ENCODE assay signal across 12 mouse cellular contexts in the genomic region with DNA sequence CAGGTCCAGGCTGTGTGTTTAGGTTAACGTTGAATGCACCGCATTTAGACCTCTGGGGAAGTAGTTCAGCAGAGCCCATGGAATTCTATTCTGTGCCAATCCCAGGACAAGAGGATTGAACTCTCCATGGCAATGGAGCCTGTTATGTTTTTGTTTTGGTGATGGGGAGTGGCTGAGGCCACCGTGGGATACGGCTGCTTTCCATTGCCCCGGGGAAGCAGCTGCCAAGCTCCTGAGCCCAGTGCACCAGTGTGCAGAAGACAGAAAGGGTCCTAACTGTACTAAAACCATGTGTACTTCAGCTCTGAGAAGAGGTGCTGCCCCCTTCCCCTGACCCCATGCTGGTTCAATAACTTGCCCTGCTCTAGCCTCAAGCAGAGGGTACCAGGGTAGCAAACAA. TPM values are rescaled to one million over a fixed set of nuclear protein-coding genes. Genes with fewer than 3 reads are reported as not detected.
A peak's percentile ranks its signal among the peaks of the same experiment; 100 is the strongest.
DNase-seq lines count a peak whose midpoint lies in the region; ATAC-seq and TF ChIP-seq lines count a peak whose summit lies in the region.
"Had no signal": no experiment of that assay in that cellular context is flagged by ENCODE, and none has a peak within 500 bp of the region (broad histone marks: within the 10 kb centered on the region; RNA-seq: fewer than 3 reads in every experiment).

No protein-coding gene starts in this region.

- H3K4me1 ChIP-seq in heart, embryonic 10.5 days, result peaks cover 100% of the 10 kb centered on the region
- H3K4me1 ChIP-seq in hindbrain, postnatal 0 days (ENCODE audit: insufficient read depth, low read length), result 0 out of 2 replicates have a peak, but pooled peaks cover 5% of the 10 kb centered on the region

- no peak for TF ChIP-seq CTCF in layer of hippocampus, adult 2 months (conservative IDR thresholded peaks at IDR 0.05)
- no peak for TF ChIP-seq CTCF in brain, embryonic 14.5 days (IDR thresholded peaks at IDR 0.05; ENCODE audit: borderline replicate concordance, extremely low read depth, insufficient read depth, insufficient read length)
- TF ChIP-seq CTCF in hindbrain, postnatal 0 days (IDR thresholded peaks at IDR 0.05; ENCODE audit: low read depth), result no peak

- peak; percentile 45; the same call in 1 of the 2 replicates for ATAC-seq in hindbrain, postnatal 0 days

- 51% methylated on average over 5 of the region's 5 CpGs for WGBS in heart, embryonic 10.5 days
- WGBS in hindbrain, postnatal 0 days, result 17% methylated on average over 5 of the region's 5 CpGs

- no peaks in the 10 kb centered on the region for H3K27me3 ChIP-seq in heart, embryonic 10.5 days (ENCODE audit: insufficient read depth, poor library complexity, severe bottlenecking)
- no peaks in the 10 kb centered on the region for H3K27me3 ChIP-seq in hindbrain, postnatal 0 days (ENCODE audit: insufficient read depth, low read length)

- no peak overlapping the region for H3K4me2 ChIP-seq in hindbrain, postnatal 0 days (ENCODE audit: low read depth, low read length)

- H3K4me3 ChIP-seq in layer of hippocampus, adult 2 months, result no peak overlapping the region
- no peak overlapping the region for H3K4me3 ChIP-seq in heart, embryonic 10.5 days
- H3K4me3 ChIP-seq in hindbrain, postnatal 0 days (ENCODE audit: low read length), result no peak overlapping the region

- peaks cover 55% of the 10 kb centered on the region for H3K36me3 ChIP-seq in heart, embryonic 10.5 days
- no peaks in the 10 kb centered on the region for H3K36me3 ChIP-seq in hindbrain, postnatal 0 days (ENCODE audit: insufficient read depth, low read length)

- DNase-seq in layer of hippocampus, adult 2 months (ENCODE audit: low spot score in 2 of 2), result no peak
- DNase-seq in layer of hippocampus, adult 18-20 months (ENCODE audit: low spot score in 2 of 2), result no peak
- peak; percentile 84 for DNase-seq in brain, embryonic 14.5 days (ENCODE audit: low read depth)
- no peak for DNase-seq in heart, embryonic 10.5 days (ENCODE audit: low spot score)
- peak; percentile 51 for DNase-seq in hindbrain, postnatal 0 days (ENCODE audit: low spot score)
- no peak for DNase-seq in gastrocnemius, adult 8-10 months (ENCODE audit: low spot score in 2 of 2)
- DNase-seq in kidney, postnatal 36 days, result no peak
- no peak for DNase-seq in layer of hippocampus, postnatal 36 days
- DNase-seq: cerebellum, adult 8-10 months; gastrocnemius, postnatal 36 days; kidney, adult 18-20 months; layer of hippocampus, adult 9-11 months had no signal

- no peak for TF ChIP-seq POLR2A in brain, embryonic 14.5 days (IDR thresholded peaks at IDR 0.05; ENCODE audit: borderline replicate concordance, extremely low read depth, insufficient read depth, insufficient read length, poor library complexity, severe bottlenecking)

- H3K9ac ChIP-seq in hindbrain, postnatal 0 days (replicated peaks; ENCODE audit: low read length), result no peak overlapping the region

- H3K9me3 ChIP-seq in heart, embryonic 10.5 days, result no peaks in the 10 kb centered on the region
- H3K9me3 ChIP-seq in hindbrain, postnatal 0 days (ENCODE audit: low read length), result no peaks in the 10 kb centered on the region

- peak overlapping the region; percentile 84 for H3K27ac ChIP-seq in layer of hippocampus, adult 2 months
- H3K27ac ChIP-seq in heart, embryonic 10.5 days, result peak overlapping the region; percentile 83
- 0 out of 2 replicates have a peak overlapping the region, but pooled peaks have one; percentile 17 for H3K27ac ChIP-seq in hindbrain, postnatal 0 days

RNA-seq across cellular contexts. Expression of a gene that starts 47.0 kb away (rescaled TPM):
- 100 to 1,000 TPM; 667 to 694 TPM for total RNA-seq in layer of hippocampus, adult 2 months (2021)
- total RNA-seq in layer of hippocampus, adult 18-20 months (2021), result 100 to 1,000 TPM; 611 to 639 TPM
- 4.8 TPM in 2 replicates for polyA plus RNA-seq in brain, embryonic 14.5 days (2012; rRNA removed)
- 77.8 and 153 TPM in 2 replicates for polyA plus RNA-seq in heart, embryonic 10.5 days (2016; fragmentation: Nextera tagmentation; extraction: Ambion mirVana)
- total RNA-seq in hindbrain, postnatal 0 days (2014; rRNA removed), result 12.8 and 16.5 TPM in 2 replicates
- 6.4 and 6.5 TPM in 2 replicates for polyA plus RNA-seq in hindbrain, postnatal 0 days (2015; fragmentation: Nextera tagmentation; extraction: Ambion mirVana)
- total RNA-seq in gastrocnemius, adult 8-10 months (2022), result 100 to 1,000 TPM; 172 to 236 (median 206) TPM
- total RNA-seq in layer of hippocampus, postnatal 36 days (2021), result 100 to 1,000 TPM; 691 to 703 TPM

Comparison
In these comparisons a context has a peak if more than half of its experiments do, and no peak if none do; other contexts are left out.
1. DNase-seq: peak in brain, embryonic 14.5 days (single experiment) and hindbrain, postnatal 0 days (single experiment); none in layer of hippocampus, adult 2 months (0 of 2), layer of hippocampus, adult 18-20 months (0 of 2), heart, embryonic 10.5 days (single experiment), gastrocnemius, adult 8-10 months (0 of 2), kidney, postnatal 36 days (0 of 2) and layer of hippocampus, postnatal 36 days (0 of 2).
2. H3K27ac ChIP-seq: peak in every context shown above with its lines; median percentile 84 in layer of hippocampus, adult 2 months; 83 in heart, embryonic 10.5 days; 17 in hindbrain, postnatal 0 days.